Mouse (Mus musculus) embryonic fibroblast, embryonic 13.5 days (primary cell): Measurements from ENCODE around the gene Slc41a1.

Experiments
- CTCF ChIP-seq: IDR thresholded peaks from 2 replicates; pipeline ENCODE4 v1.5.1; 2011; ENCODE audit warnings: mild to moderate bottlenecking, control low read depth, low read length, moderate library complexity, borderline replicate concordance; ENCODE audit not compliant: insufficient read depth
- POLR2A ChIP-seq: IDR thresholded peaks from 2 replicates; pipeline ENCODE4 v1.6.1; 2011; ENCODE audit warnings: low read depth, mild to moderate bottlenecking, control low read depth, low read length, moderate library complexity

DNA sequence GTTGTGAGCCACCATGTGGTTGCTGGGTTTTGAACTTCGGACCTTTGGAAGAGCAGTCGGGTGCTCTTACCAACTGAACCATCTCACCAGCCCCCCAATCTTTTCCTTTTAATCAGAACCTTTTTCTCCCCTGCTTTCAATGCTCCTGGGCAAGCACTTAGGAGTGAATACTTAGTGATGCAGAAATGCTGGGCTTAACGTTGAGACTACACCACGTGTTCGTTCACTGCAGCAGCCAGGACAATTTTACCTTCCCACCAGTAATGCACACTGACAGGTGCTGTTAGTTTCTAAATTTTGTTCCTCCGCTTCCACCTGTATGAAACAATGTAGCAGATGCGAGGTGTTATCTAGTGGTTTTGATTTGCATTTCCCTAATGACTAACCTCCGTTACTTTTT is 5.0 kb upstream of the Slc41a1 start:
- no peak for TF ChIP-seq CTCF
- TF ChIP-seq POLR2A, result no peak
